Mouse (Mus musculus) CD4-positive, CD25-positive, alpha-beta regulatory T cell, adult 2 months (primary cell): ENCODE results near the gene Trex1.

Source experiments
- DNase-seq: peaks from one replicate; pipeline ENCODE4 v3.0.0-alpha.2; 2012; ENCODE audit warnings: low read depth, low spot score

Gene Trex1

GRCm38 (mm10) chr9:109016973-109017604 is 42.4 kb downstream of the Trex1 start:
- no peak for DNase-seq

GRCm38 (mm10) chr9:109015397-109015796 is 44.1 kb downstream of the Trex1 start:
- DNase-seq, result no peak

GRCm38 (mm10) chr9:109010316-109010690 is 49.2 kb downstream of the Trex1 start:
- no peak for DNase-seq

- DNase-seq, result no peak
Observed at GRCm38 (mm10) chr9:109009636-109010315, 49.8 kb downstream of the Trex1 start.

GRCm38 (mm10) chr9:109008994-109009635 is 50.4 kb downstream of the Trex1 start:
- DNase-seq, result no peak

- DNase-seq, result no peak
Observed at GRCm38 (mm10) chr9:109008081-109008480, 51.5 kb downstream of the Trex1 start.
